Mouse (Mus musculus) T-helper 1 cell (primary cell): ENCODE data around the gene Klhl21.

Experiments
- in situ Hi-C: fragments of 300-600 bp; cut with MboI, MseI; formaldehyde crosslinking; loops from one replicate; pipeline ENCODE4 v1.15.1; 2025; ENCODE audit warnings: high pct_unique_total_duplicates

The Klhl21 gene

GRCm38 (mm10) chr4:152021568-152022097 is 13.0 kb downstream of the Klhl21 start:
- in situ Hi-C loops = no loop called here

DNA sequence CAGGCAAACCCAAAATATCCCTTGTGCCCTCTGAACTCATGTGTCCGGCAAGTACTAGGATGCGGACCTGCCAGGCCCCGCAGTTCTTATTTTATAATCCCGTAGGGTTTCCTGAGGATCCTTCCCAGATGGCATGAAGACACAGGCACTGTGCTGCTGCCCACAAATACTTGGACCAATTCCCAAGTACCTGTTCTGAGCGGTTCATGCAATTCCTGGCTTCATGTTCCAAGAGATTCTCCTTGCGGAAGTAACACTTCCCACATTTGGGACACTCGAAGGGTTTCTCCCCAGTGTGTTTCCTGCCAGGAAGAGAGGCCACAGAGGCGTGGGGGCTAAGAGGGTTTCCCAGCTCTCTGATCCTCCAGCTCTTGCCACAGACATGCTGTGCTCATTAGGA is 13.9 kb downstream of the Klhl21 start:
- in situ Hi-C loops = no loop called here

GRCm38 (mm10) chr4:152024525-152024924 is 15.9 kb downstream of the Klhl21 start:
- in situ Hi-C loops = no loop called here

DNA sequence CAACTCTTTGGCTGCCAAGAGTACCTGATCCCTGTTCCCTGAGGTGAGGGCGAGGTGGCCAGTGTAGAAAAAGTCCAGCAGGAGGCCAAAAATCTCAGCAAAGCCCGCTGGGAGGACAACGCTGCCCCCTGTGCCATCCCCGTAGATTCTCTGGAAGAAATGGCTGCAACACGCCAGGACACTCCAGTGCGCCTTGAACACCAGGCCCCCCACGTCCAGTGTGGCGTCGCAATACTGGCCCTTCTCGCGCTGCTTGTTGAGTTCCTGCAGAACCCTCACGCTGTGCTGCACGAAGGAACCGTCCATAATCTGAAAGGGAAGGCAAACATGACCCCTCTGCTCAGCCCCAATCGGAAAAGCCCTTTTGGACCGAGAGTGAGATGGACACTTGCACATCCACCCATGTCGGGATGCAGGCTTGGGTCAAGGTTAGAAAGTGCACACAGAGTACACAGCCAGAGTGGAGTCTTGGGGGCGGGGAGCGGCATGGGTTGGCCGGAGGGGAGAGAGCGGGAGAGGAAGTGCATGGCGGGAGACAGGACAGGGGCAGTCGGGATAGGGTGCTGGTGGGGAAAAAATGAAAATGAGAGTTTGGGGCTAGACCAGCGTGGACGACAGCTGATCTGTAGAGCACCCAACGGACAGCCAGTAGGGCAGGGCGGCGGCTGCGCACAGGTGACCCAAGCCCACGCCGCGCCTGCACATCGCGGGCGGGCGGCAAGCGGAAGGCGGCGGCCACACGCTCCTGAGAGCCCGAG is 18.3 kb downstream of the Klhl21 start:
- in situ Hi-C loops = loop anchor here (5.0 kb wide), 1 partner anchor 45 kb away; no protein-coding TSS in a partner anchor

DNA sequence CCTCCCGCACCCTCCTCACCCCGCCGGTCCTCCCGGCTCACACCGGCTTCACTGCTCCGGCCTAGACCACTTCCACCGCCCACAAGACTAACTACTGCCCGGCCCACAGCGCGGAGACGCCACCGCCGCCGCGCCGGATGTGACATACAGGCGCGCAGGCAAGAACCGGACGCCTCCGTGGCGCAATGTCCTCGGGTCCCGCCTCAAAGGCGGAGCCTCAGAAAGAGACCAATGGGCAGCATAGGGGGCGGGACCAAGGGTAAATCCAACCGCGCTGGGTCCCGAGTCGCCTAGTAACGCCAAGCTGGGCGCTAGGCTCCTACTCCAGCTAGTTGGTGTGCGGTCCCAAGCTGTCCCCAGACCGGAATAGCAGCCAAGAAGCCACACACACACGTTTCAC is 18.9 kb downstream of the Klhl21 start, which contains the start of gene Zbtb48:
Gene Zbtb48, minus strand, starts transcription at position 148 of the 400 bp plus-strand sequence.
- in situ Hi-C loops = loop anchor here (5.0 kb wide), 1 partner anchor 45 kb away; no protein-coding TSS in a partner anchor

DNA sequence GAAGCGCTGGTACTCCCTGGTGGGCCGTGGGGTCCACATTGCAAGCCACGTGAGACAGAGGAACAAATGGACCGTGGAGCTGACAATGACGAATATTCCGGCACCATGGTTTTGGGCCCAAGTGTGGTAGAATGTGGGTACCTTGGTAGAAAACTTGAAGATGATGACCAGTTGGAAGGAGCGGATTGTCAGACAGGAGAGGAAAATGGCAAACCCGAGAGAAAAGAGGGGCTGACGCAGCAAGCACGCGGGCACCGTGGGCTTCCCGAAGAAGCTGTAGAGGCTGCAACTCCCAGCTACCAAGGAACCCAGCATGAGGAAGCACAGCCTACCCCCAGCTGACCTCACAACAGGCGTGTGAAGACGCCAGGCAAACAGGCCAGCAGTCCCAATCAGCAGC is 19.9 kb downstream of the Klhl21 start:
- in situ Hi-C loops = loop anchor here (5.0 kb wide), 1 partner anchor 46 kb away; no protein-coding TSS in a partner anchor

GRCm38 (mm10) chr4:152029087-152029486 is 20.5 kb downstream of the Klhl21 start:
- in situ Hi-C loops = loop anchor here (5.0 kb wide), 1 partner anchor 47 kb away; no protein-coding TSS in a partner anchor

DNA sequence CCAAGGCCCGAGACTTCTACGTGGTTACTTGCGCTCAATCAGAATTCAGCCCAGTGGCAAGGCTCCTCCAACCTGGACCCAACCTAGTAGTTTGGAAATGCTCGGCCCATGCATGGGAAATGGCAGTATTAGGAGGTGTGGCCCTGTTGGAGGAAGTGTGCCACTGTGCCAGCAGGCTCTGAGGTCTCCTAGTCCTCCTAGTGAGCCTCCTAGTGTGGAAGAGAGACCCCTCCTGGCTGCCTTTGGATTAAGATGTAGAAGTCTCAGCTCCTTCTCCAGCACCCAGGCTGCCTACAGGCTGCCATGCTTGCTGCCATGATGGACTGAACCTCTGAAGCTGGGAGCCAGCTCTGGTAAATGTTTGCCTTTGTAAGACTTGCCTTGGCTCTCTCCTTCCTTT is 21.4 kb downstream of the Klhl21 start:
- in situ Hi-C loops = loop anchor here (5.0 kb wide), 2 partner anchors 48 to 93 kb away; no protein-coding TSS in a partner anchor

- in situ Hi-C loops = loop anchor here (5.0 kb wide), 1 partner anchor 96 kb away; no protein-coding TSS in a partner anchor
Observed at GRCm38 (mm10) chr4:152032922-152033321, 24.3 kb downstream of the Klhl21 start.

- in situ Hi-C loops = loop anchor here (5.0 kb wide), 1 partner anchor 81 kb away; the partner anchor contains the start of gene Tnfrsf25
Observed at GRCm38 (mm10) chr4:152036464-152036863, 27.9 kb downstream of the Klhl21 start.

DNA sequence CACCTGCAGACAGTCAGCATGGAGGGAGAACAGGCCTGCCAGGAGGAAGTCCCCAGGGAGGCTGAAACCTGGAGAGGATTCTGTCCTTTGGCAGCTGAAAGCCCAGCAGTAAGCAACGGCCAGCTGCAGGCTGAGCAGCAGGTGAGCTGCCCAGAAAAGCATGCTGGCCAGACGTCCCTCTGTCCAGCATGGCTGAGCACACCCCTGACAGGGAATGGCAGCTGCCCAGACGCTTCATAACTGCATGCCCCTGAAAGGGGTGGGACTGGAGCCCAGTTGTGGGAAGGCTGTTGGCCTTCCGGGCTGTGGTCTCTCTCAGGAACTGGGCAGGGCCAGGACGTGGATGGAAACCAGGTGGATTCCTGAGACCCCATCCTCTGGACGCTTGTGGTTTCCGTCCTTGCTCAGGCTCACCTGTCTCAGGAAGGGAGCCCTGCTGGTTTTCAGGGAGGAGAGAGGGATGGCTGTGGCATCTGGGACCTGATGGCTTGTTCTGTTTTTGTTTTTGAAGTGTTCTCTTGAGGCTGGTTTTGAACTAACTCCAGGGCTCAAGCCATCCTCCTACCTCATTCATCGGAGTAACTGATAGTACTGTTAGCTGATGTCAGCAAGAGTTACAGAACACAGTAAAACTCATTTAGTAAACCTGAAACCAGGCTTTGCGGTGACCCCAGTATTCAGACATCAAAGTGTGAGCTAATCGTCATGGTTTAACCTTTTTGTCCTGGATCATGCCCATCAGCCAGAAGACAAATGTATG is 29.8 kb downstream of the Klhl21 start, which contains the start of gene Tas1r1:
Gene Tas1r1, minus strand, starts transcription at position 344 of the 760 bp plus-strand sequence.
- in situ Hi-C loops = loop anchor here (5.0 kb wide), 1 partner anchor 79 kb away; the partner anchor contains the start of gene Tnfrsf25

DNA sequence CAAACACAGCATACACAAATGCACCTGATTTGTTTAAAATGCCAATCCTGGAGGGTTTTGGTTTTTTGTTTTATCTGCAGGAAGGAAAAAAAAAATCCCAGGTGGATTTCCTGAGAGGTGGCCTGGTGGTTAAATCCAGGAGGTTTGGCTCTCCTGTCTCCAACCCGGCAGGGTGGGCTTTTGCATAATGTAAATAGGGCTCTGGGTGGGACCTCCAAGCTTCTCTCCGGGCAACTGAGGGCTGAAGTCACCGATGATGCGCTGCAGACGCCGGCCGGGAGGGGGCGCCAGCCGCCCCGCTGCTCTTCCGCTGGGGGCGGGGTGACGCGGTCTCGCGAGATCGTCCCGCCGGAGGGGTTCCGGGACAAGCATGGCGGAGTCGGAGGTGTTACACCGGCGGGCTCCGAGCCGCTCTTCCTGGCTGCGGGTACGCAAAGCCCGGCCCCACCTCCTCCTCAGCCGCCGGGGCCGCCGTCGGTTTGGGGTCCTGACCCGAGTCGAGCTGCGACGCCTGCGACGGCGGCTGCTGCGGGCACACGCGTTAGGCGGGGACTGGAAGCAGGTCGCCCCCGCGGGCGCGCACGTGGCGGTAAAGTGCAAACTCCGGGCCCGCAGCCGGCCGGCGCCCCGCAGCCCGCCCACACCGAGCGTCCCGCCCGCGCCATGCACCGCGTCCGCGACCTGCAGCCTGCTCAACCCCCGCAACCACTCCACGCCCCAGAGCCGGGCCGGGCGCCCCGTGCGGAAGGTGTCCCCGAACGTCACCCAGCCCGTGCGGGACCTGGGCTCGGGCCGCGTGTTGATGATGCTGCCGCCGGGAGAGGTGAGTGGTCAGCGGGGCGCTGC is 30.6 kb downstream of the Klhl21 start, which contains the start of gene Nol9:
Gene Nol9, plus strand, starts transcription at position 337 of the 846 bp plus-strand sequence.
- in situ Hi-C loops = loop anchor here (5.0 kb wide), 1 partner anchor 78 kb away; the partner anchor contains the start of gene Tnfrsf25

DNA sequence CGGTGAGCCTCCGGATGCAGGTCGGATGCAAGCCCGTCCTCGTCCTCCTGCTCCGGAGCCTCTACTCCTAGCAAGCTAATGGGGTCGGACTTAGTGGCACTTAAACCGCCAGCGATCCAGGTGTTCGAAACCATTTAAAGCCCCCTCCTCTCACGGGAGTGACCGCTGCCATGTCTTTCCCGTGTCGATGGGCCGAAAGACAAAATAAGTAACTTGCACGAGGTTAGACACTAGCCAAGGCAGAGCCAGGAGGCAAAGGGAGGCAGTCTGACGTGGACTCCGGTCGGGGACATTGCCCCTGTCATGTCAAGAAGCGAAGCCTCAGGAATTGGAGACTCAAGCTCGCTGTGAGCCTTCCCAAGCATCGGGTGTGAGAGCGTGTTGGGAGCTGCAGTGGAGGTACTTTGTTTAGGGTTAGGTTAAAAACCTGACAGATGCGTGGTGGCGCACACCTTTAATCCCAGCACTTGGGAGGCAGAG is 31.3 kb downstream of the Klhl21 start:
- in situ Hi-C loops = loop anchor here (5.0 kb wide), 1 partner anchor 77 kb away; the partner anchor contains the start of gene Tnfrsf25

GRCm38 (mm10) chr4:152041924-152042641 is 33.5 kb downstream of the Klhl21 start:
- in situ Hi-C loops = no loop called here

GRCm38 (mm10) chr4:152043171-152043570 is 34.6 kb downstream of the Klhl21 start:
- in situ Hi-C loops = no loop called here

- in situ Hi-C loops = no loop called here
Observed at GRCm38 (mm10) chr4:152044609-152045008, 36.0 kb downstream of the Klhl21 start.

DNA sequence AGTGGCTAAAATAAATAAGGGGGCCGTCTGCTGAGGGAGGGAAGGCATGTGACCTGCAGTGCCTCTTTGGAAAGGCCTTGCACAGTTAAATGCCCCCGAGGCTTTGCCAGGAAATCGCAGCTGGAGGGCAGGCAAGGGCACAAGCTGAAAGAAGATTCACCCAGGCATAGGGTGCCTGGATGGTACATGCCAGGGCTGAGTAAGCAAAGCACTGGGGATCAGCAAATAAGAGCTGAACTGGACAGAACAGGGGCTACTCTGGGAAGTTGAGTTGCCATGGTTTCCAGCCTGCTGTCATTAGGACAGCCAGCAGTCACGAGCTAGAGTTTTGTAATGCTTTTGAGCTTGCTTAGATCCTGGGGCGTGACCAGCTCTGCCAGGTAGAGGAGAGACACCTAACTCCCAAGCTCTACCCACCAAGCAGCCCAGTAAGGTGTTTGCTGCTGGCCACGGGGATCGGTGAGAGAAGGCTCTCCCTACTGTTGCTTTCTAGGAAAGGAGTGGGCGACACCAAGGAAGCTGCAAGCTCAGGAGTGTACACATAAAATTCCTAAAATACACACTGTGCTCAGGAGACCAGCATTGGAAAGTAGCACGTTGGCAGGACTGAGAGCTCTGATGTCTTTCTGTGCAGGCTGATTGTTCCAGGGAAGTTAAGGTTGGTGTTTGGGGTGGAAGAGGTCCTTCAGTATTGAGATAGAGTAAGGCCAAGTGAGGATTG is 53.9 kb downstream of the Klhl21 start:
- in situ Hi-C loops = no loop called here

GRCm38 (mm10) chr4:152067280-152067679 is 58.7 kb downstream of the Klhl21 start:
- in situ Hi-C loops = no loop called here
